Mouse (Mus musculus) liver, embryonic 14.5 days (tissue): ENCODE data around the gene Mpzl2. TPM values are rescaled to one million over a fixed set of nuclear protein-coding genes. Genes with fewer than 3 reads are reported as not detected.

Experiments used
- ATAC-seq: fragments of 200-750 bp; cut with Nextera tagmentation; 2 replicates; pipeline ENCODE4 v1.8.0; 2017; ENCODE audit warnings: moderate number of reproducible peaks, mild to moderate bottlenecking, moderate library complexity; ENCODE audit not compliant: insufficient read depth
- DNase-seq, 3 experiments: peaks; one replicate each; pipeline ENCODE4 v3.0.0-alpha.2; 2012 to 2013; ENCODE audit warnings: low read depth in 3 of 3, low spot score in 3 of 3
- H3K27ac ChIP-seq: fragments of 300-500 bp; sonication (generic); 2 replicates; pipeline ENCODE4 v1.5.1; 2014; ENCODE audit warnings: moderate library complexity, mild to moderate bottlenecking, control low read depth, inconsistent platforms
- H3K27me3 ChIP-seq: fragments of 300-500 bp; sonication (generic); 2 replicates; pipeline ENCODE4 v1.6.1; 2014; ENCODE audit warnings: mild to moderate bottlenecking, low read length, moderate library complexity; ENCODE audit not compliant: control insufficient read depth, insufficient read depth
- H3K36me3 ChIP-seq: fragments of 300-500 bp; sonication (generic); replicated peaks from 2 replicates; pipeline ENCODE4 v1.6.1; 2014; ENCODE audit warnings: low read depth; ENCODE audit not compliant: control insufficient read depth, insufficient read depth
- H3K4me1 ChIP-seq, 2 experiments: fragments of 200-500 bp in 1 of 2; fragments of 300-500 bp in 1 of 2; sonication (generic) in 1 of 2; replicated peaks; 2 replicates each; pipeline ENCODE4 v1.6.1; 2012 to 2014; ENCODE audit warnings: antibody characterized with exemption in 1 of 2, inconsistent platforms in 1 of 2, low read length in 1 of 2; ENCODE audit not compliant: control insufficient read depth in 2 of 2, insufficient read depth in 2 of 2
- H3K4me2 ChIP-seq: fragments of 300-500 bp; sonication (generic); 2 replicates; pipeline ENCODE4 v1.6.1; 2014; ENCODE audit warnings: low read depth, mild to moderate bottlenecking, control low read depth, moderate library complexity
- H3K4me3 ChIP-seq, 2 experiments: fragments of 200-500 bp in 1 of 2; fragments of 300-500 bp in 1 of 2; sonication (generic) in 1 of 2; 2 replicates each; pipeline ENCODE4 v1.5.1; 2012 to 2014; ENCODE audit warnings: low read depth in 2 of 2, low read length in 2 of 2, mild to moderate bottlenecking in 2 of 2, control low read depth in 1 of 2, inconsistent platforms in 1 of 2, moderate library complexity in 1 of 2; ENCODE audit not compliant: insufficient read depth in 1 of 2
- H3K9ac ChIP-seq: fragments of 300-500 bp; sonication (generic); replicated peaks from 2 replicates; pipeline ENCODE4 v1.6.1; 2014; ENCODE audit warnings: mild to moderate bottlenecking, control low read depth, moderate library complexity
- H3K9me3 ChIP-seq: fragments of 300-500 bp; sonication (generic); 2 replicates; pipeline ENCODE4 v1.6.1; 2016; ENCODE audit warnings: low read length, mixed read lengths; ENCODE audit not compliant: control insufficient read depth
- CTCF ChIP-seq: IDR thresholded peaks from 2 replicates; pipeline ENCODE4 v1.5.1; 2016; ENCODE audit warnings: antibody characterized with exemption, low read depth, control low read depth
- EP300 ChIP-seq: IDR thresholded peaks from 2 replicates; pipeline ENCODE4 v1.6.1; 2016; ENCODE audit warnings: antibody characterized with exemption, low read depth
- WGBS: fragments of 180-500 bp; shearing (Covaris S2); extraction: QIAGEN DNeasy Blood & Tissue Kit; methylation state at CpG from one replicate; pipeline ENCODE4 v1.1.7; 2014; ENCODE audit not compliant: insufficient replicate concordance; 5-methylcytosine and 5-hydroxymethylcytosine counted together
- polyA plus RNA-seq, 2 experiments: library from polyadenylated mRNA; depleted of rRNA in 1 of 2; stranded (reverse) in 1 of 2; unstranded in 1 of 2; fragments of >200 nt; fragmentation: Nextera tagmentation in 1 of 2; extraction: Ambion mirVana in 1 of 2; gene quantifications; 2 replicates each; pipeline versions ENCODE4 v1.2.1 to v1.2.3; 2012 to 2014

Gene Mpzl2
- polyA plus RNA-seq, 2 experiments, result 3.1 to 4.9 TPM

DNA sequence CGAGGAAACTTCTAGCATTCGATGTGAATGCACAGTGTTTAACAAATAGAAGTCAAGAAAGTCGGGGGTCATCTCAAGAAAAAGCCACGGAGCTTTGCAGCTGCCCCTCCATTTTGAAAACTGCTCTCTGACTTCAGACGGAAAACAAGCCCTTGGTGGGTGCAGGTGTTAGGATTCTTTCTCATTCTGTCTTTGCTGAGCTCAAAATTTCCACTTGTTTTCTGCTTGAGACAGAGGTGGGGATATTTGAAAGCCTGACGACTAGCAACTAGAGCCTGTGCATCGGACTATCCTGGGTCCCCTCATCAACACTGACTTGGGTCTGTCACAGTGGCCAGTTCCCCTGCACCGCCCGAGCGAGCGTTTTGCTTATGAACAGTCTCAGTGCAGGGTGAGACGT, 32.2 kb upstream of the Mpzl2 start:
- no peak overlapping the region for H3K27ac ChIP-seq
- DNase-seq (no peak), ATAC-seq (no peak)
- no peaks in the 10 kb centered on the region for H3K9me3 ChIP-seq
- no peaks in the 10 kb centered on the region; the same call in 1 of the 2 replicates for H3K27me3 ChIP-seq
- H3K4me2 ChIP-seq, result no peak overlapping the region
- 51% methylated on average over 12 of the region's 12 CpGs for WGBS
- TF ChIP-seq CTCF (no peak), EP300 (no peak)
- no peak overlapping the region for H3K4me3 ChIP-seq
- no peaks in the 10 kb centered on the region for H3K36me3 ChIP-seq
- no peak overlapping the region for H3K9ac ChIP-seq
- no peaks in the 10 kb centered on the region for H3K4me1 ChIP-seq

DNA sequence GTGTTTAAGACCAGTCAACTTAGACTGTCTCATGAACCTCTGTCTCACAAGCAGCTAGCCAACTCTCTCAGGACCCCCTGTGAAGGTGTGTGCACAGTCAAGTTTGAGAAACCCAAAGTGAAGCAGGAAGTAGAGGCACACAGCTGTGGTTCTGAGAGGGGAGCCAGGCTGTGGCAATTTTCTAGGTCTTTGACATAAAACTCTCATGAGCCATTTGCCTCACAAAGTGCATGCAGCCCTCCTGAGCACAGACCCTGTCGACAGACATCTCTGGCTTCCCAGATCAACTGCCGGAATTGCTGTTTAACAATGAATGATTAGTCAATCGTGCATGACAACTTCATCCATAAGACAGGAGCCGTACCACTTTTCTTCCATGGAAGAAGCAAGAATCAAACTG, 31.3 kb upstream of the Mpzl2 start:
- H3K27ac ChIP-seq, result no peak overlapping the region
- no peaks in the 10 kb centered on the region; the same call in 1 of the 2 replicates for H3K27me3 ChIP-seq
- no peaks in the 10 kb centered on the region for H3K9me3 ChIP-seq
- H3K4me1 ChIP-seq, result no peaks in the 10 kb centered on the region
- no peak overlapping the region for H3K4me3 ChIP-seq
- H3K9ac ChIP-seq, result no peak overlapping the region
- ATAC-seq (no peak), DNase-seq (no peak)
- WGBS, result 62% methylated on average over 4 of the region's 4 CpGs
- no peaks in the 10 kb centered on the region for H3K36me3 ChIP-seq
- no peak overlapping the region for H3K4me2 ChIP-seq
- TF ChIP-seq EP300 (no peak), CTCF (no peak)

GRCm38 (mm10) chr9:45009180-45010078, 30.2 kb upstream of the Mpzl2 start, which contains the start of gene Cd3e:
TSS of gene Cd3e (minus strand) at chr9:45009627.
- no peak within 1 kb of the TSS for H3K4me2 ChIP-seq
- ATAC-seq (no peak), DNase-seq (no peak)
- TF ChIP-seq CTCF, result no peak
- no peaks in the 10 kb centered on the region for H3K9me3 ChIP-seq
- 63% methylated on average over 19 of the region's 19 CpGs for WGBS
- no peak within 1 kb of the TSS for H3K9ac ChIP-seq
- H3K4me3 ChIP-seq, result no peak within 1 kb of the TSS
- H3K4me1 ChIP-seq, result no peaks in the 10 kb centered on the region
- H3K36me3 ChIP-seq, result no peaks in the 10 kb centered on the region
- no peak within 1 kb of the TSS for H3K27ac ChIP-seq
- no peaks in the 10 kb centered on the region; the same call in 1 of the 2 replicates for H3K27me3 ChIP-seq

- Histone ChIP-seq H3K4me1 (no peaks in the 10 kb centered on the region), H3K27ac (no peak overlapping the region), H3K4me3 (no peak overlapping the region), H3K27me3 (no peaks in the 10 kb centered on the region; the same call in 1 of the 2 replicates), H3K36me3 (no peaks in the 10 kb centered on the region), H3K9me3 (no peaks in the 10 kb centered on the region), H3K9ac (no peak overlapping the region), H3K4me2 (no peak overlapping the region)
- ATAC-seq, result no peak
- WGBS, result 35% methylated on average over 4 of the region's 4 CpGs
- TF ChIP-seq CTCF (no peak), EP300 (no peak)
- no peak for DNase-seq
Measured at GRCm38 (mm10) chr9:45010461-45010860, 29.1 kb upstream of the Mpzl2 start.

DNA sequence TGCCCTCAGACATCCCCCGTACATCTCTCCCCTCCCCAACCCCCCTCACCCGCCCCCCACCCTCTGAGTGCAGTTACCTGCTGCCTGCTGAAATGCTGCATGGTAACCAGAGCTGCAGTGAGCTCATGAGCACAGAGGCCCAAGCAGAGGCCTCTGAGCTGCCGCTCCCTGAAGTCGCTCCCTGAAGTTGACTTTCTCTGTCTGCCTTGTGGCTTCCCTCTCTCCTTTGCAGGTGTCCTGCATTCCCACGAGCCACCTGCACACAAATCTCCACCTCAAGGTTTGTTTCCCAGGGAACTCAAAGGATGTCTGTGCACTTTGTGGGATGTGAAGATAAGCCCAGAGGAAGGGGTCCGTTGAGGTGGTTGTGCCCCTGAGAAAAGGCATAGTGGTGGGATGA, 28.3 kb upstream of the Mpzl2 start:
- H3K27me3 ChIP-seq, result no peaks in the 10 kb centered on the region; the same call in 1 of the 2 replicates
- no peak for DNase-seq
- WGBS, result 39% methylated on average over 6 of the region's 6 CpGs
- no peaks in the 10 kb centered on the region for H3K4me1 ChIP-seq
- H3K36me3 ChIP-seq, result no peaks in the 10 kb centered on the region
- TF ChIP-seq CTCF (no peak), EP300 (no peak)
- no peak overlapping the region for H3K4me3 ChIP-seq
- ATAC-seq, result no peak
- no peak overlapping the region for H3K4me2 ChIP-seq
- H3K9me3 ChIP-seq, result no peaks in the 10 kb centered on the region
- H3K27ac ChIP-seq, result no peak overlapping the region
- H3K9ac ChIP-seq, result no peak overlapping the region
